Mouse (Mus musculus) monocyte, adult 5-6 weeks (primary cell): Measurements from ENCODE around the gene Gpr19. TPM values are rescaled to one million over a fixed set of nuclear protein-coding genes. Genes with fewer than 3 reads are reported as not detected.

Source experiments
- ATAC-seq: fragments of 153-309, 156-312 bp; replicated peaks from 2 replicates; pipeline ENCODE4 v1.8.0; 2017; ENCODE audit warnings: mild to moderate bottlenecking; ENCODE audit not compliant: low TSS enrichment, insufficient number of reproducible peaks, severe bottlenecking, poor library complexity, low FRiP score
- total RNA-seq: library from RNA; stranded (forward); fragments of 200-1000, 200-491, 200-594 nt; gene quantifications from 3 replicates; pipeline ENCODE4 v1.2.3, GENCODE M21; 2017

Gpr19 gene
- total RNA-seq, 1 experiment from 2014 or later, result 11.0 TPM

DNA sequence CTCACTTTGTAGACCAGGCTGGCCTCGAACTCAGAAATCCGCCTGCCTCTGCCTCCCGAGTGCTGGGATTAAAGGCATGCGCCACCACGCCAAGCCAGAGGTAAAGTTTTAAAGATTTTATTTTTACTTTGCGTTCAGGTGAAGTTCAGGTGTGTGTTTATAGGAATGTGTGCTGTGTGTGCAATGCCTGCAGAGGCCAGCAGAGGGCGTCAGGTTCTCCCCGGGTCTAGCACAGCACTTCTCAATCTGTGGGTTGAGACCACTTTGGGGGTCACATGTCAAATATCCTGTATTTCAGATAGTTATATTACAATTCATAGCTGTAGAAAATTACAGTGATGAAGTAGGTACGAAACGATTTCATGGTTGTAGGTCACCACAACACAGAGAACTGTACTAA lies 75.5 kb downstream of the Gpr19 start:
- ATAC-seq, result no peak

- ATAC-seq, result no peak
Observed at GRCm38 (mm10) chr6:134820411-134820810, 78.0 kb downstream of the Gpr19 start.

GRCm38 (mm10) chr6:134819741-134820140 lies 78.6 kb downstream of the Gpr19 start:
- ATAC-seq, result no peak

Other genes starting within 250 kb of the Gpr19 start
- 234 to 312 TPM (median 310 TPM) in 3 replicates for gene Dusp16, start 106.0 kb downstream of the Gpr19 start, total RNA-seq
- gene Crebl2, start 68.4 kb downstream of the Gpr19 start, total RNA-seq, result 25.9 to 36.8 TPM (median 29.9 TPM) in 3 replicates
- gene Cdkn1b, start 21.8 kb upstream of the Gpr19 start, total RNA-seq, result 272 to 301 TPM (median 295 TPM) in 3 replicates
- 0.32 to 0.49 TPM (median 0.38 TPM) in 3 replicates for gene Apold1, start 83.1 kb upstream of the Gpr19 start, total RNA-seq
- 104 to 152 TPM (median 151 TPM) in 3 replicates for gene Ddx47, start 113.0 kb upstream of the Gpr19 start, total RNA-seq
- gene Gprc5a, start 167.1 kb upstream of the Gpr19 start, total RNA-seq, result 0.67 to 1.6 TPM (median 0.85 TPM) in 3 replicates
- not detected in 3 replicates for gene Gprc5d, start 219.7 kb upstream of the Gpr19 start, total RNA-seq